Mouse (Mus musculus): Measurements from ENCODE around the gene Btbd18. TPM values are rescaled to one million over a fixed set of nuclear protein-coding genes. Genes with fewer than 3 reads are reported as not detected.

Gene Btbd18
- polyA plus RNA-seq (2015; fragmentation: Nextera tagmentation; extraction: Ambion mirVana): 0.28 and 0.29 TPM in 2 replicates

DNA sequence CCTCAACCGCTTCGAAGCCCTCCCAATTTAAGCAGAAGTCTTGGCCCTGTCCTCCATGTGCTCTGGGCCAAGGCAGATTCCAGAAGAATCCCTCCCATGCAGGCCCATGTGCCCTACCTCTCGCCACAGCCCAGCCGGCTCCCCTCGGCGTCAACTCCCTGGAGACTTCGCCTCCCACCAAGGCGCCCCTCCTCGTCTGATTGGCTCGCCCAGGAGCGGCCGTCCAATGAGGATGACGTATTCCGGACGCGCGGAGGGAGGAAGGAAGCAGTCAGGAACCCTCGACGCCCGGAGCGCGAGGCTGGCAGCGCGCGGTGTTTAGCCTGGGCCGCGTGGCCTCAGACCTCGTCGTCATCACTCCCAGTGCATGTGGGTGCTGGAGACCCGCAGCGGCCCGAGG lies at the start of gene Btbd18:
Gene Btbd18 (plus strand): TSS at position 274 of the 400 bp plus-strand sequence.
- Histone ChIP-seq H3K4me1 (replicated peaks) (no peaks in the 10 kb centered on the region), H3K27me3 (no peaks in the 10 kb centered on the region), H3K4me3 (no peak within 1 kb of the TSS), H3K9ac (no peak within 1 kb of the TSS), H3K9me3 (no peaks in the 10 kb centered on the region), H3K4me2 (no peak within 1 kb of the TSS), H3K27ac (no peak within 1 kb of the TSS), H3K36me3 (no peaks in the 10 kb centered on the region)
- 94% methylated on average over 32 of the region's 32 CpGs for WGBS
- ATAC-seq (ENCODE audit: low FRiP score): no peak

DNA sequence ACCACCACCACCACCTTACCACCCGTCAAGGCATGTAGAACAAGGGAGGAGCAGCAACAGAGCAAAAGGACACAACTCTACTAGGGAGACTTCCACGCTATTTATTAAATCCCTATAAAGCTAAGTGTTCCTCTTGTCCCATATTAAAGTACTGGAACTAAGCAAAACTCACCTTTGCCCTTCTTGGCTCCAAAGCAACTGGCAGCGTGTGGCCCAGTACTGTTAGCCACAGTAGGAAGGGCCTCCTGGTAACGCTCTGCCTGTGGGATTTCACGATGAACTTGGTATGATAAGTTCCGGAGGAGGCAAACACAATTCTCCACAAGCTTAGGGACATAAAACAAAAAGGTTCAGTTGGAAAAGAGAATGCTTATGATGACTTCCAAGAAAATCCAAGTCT lies 46.1 kb upstream of the Btbd18 start:
- Histone ChIP-seq H3K4me1 (replicated peaks) (no peaks in the 10 kb centered on the region), H3K36me3 (peaks cover 86% of the 10 kb centered on the region)

DNA sequence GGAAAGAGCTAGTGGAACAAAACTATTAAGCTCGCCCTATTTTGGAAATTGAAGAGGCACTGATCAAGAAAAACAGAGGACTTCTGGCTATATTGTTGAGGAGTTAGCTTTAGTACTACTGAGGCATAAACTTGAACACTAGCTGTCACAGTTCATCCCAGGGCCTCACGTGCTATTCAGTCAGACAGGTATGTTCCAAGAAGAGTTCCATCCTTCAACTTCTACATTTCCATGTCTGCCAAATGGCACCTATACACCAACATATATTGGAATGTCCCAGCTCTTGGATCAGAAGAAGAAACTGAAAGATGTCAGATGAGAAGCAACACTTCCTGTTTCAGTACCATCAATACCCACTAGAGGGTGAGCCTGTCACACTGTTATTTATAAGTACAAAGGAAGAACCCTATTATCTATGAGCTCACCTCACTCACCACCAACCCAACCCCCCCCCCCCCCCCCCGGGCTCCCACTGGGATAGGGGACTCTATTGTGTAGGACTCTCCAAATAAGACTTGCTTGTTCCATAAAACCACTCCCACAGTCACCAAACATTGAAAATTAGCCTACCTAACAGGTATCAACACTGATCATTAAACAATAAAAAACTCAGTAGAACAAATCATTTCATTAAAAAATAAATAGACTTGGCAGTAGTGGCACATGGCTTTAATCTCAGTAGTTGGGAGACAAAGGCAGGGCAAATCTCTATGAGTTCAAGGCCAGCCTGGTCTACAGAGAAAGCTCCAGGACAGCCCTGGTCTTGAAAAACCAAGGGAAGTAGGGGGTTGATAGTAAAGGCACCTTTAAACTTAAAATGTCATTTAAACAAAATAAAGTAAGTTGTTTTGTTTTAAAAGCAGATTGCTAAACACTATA lies 41.0 kb upstream of the Btbd18 start:
- Histone ChIP-seq H3K36me3 (peaks cover 69% of the 10 kb centered on the region), H3K4me1 (replicated peaks) (no peaks in the 10 kb centered on the region), H3K27me3 (no peaks in the 10 kb centered on the region), H3K4me3 (no peak overlapping the region), H3K4me2 (no peak overlapping the region), H3K9ac (no peak overlapping the region), H3K9me3 (no peaks in the 10 kb centered on the region), H3K27ac (no peak overlapping the region)
- ATAC-seq (ENCODE audit: low FRiP score): peak; percentile 86
- WGBS: 78% methylated on average over 3 of the region's 3 CpGs

More for the DNA sequence above, 46.1 kb upstream of the Btbd18 start:
- no peak overlapping the region for H3K4me2 ChIP-seq
- no peak overlapping the region for H3K9ac ChIP-seq
- ATAC-seq (ENCODE audit: low FRiP score): no peak
- no peak overlapping the region for H3K4me3 ChIP-seq
- H3K27me3 ChIP-seq: no peaks in the 10 kb centered on the region
- 98% methylated on average over 6 of the region's 6 CpGs for WGBS
- no peak overlapping the region for H3K27ac ChIP-seq
- no peaks in the 10 kb centered on the region for H3K9me3 ChIP-seq

DNA sequence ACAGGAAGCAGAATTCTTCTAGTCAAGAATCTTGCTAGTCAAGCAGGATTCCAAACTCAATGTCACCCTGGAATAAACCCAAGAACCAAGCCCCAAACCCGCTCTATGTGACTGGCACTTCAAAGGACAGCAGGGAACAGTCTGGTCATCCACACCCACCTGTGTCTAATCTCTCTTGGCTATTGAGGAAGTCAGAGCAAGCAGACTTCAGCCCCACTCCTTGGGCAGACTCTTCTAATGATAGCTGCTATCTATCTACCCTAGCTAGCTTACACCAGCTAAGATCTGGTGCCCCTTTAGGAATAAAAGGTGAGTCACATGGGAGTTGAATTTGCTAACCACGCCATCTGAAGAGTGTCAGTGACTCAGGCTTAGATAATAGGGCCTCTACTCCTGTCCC lies 40.0 kb upstream of the Btbd18 start:
- no peak overlapping the region for H3K4me3 ChIP-seq
- no peaks in the 10 kb centered on the region for H3K27me3 ChIP-seq
- no peak for ATAC-seq (ENCODE audit: low FRiP score)
- 87% methylated on average over 2 of the region's 2 CpGs for WGBS
- H3K9me3 ChIP-seq: no peaks in the 10 kb centered on the region
- H3K4me2 ChIP-seq: no peak overlapping the region
- peaks cover 59% of the 10 kb centered on the region for H3K36me3 ChIP-seq
- H3K9ac ChIP-seq: no peak overlapping the region
- no peak overlapping the region for H3K27ac ChIP-seq
- H3K4me1 ChIP-seq (replicated peaks): no peaks in the 10 kb centered on the region

DNA sequence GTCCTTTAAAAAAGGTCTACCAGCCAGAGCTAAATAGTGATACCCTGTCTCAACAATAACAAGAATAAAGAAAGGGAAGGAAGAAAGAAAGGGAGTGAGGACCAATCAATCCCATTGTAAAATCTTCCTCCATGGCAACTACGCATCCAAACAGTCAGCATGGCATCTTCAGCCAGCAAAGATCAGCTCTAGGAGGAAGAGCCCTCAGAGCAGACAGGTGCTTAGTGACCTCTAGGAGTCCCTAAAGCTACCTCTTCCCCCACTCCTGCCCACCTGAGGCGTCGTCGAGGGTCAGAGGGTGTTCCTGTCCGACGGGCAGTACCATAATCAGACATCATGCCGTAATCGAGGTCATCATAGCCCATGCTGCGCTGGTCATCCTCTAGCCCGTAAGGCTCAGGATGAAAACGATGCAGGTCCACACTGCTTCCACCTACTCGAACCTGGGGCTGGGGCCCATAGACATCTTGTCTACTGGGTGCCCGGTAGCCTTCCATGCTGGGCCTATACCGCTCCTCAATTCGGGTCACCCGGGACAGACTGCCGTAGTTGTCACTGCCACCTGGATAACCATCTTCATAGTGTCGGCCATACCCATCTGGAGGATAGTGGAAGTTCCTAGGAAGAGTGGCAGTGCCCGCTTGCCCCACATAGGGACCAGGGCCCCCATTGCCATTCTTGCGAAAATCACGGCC lies 39.1 kb upstream of the Btbd18 start:
- Histone ChIP-seq H3K4me2 (no peak overlapping the region), H3K4me3 (no peak overlapping the region), H3K36me3 (peaks cover 57% of the 10 kb centered on the region), H3K27me3 (no peaks in the 10 kb centered on the region), H3K9me3 (no peaks in the 10 kb centered on the region), H3K27ac (no peak overlapping the region), H3K9ac (no peak overlapping the region), H3K4me1 (replicated peaks) (no peaks in the 10 kb centered on the region)
- 97% methylated on average over 21 of the region's 21 CpGs for WGBS
- ATAC-seq (ENCODE audit: low FRiP score): no peak

DNA sequence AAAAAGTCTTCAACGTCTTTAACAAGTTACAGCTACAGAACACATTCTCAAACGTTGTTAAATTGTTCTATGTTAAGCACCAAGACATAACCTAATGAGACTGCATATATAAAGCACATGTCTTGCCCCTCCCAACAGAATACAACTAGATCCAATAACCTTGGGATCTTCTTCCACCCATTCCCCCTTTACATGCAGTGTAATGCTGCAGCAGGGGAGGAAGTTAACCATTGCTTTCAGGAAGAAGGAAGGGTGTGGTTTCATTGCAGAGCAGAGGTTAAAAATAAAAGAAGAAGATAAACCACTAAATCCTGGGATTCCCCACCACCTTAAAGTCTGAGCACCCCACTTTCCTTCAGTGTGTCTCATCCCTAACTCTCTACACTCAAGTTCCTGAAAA lies 36.2 kb upstream of the Btbd18 start:
- Histone ChIP-seq H3K4me3 (no peak overlapping the region), H3K9me3 (no peaks in the 10 kb centered on the region), H3K9ac (no peak overlapping the region), H3K4me2 (no peak overlapping the region), H3K36me3 (peaks cover 37% of the 10 kb centered on the region), H3K27me3 (no peaks in the 10 kb centered on the region), H3K27ac (no peak overlapping the region), H3K4me1 (replicated peaks) (0 out of 2 replicates have a peak, but pooled peaks cover 12% of the 10 kb centered on the region)
- ATAC-seq (ENCODE audit: low FRiP score): no peak
- 86% methylated on average over 2 of the region's 2 CpGs for WGBS

DNA sequence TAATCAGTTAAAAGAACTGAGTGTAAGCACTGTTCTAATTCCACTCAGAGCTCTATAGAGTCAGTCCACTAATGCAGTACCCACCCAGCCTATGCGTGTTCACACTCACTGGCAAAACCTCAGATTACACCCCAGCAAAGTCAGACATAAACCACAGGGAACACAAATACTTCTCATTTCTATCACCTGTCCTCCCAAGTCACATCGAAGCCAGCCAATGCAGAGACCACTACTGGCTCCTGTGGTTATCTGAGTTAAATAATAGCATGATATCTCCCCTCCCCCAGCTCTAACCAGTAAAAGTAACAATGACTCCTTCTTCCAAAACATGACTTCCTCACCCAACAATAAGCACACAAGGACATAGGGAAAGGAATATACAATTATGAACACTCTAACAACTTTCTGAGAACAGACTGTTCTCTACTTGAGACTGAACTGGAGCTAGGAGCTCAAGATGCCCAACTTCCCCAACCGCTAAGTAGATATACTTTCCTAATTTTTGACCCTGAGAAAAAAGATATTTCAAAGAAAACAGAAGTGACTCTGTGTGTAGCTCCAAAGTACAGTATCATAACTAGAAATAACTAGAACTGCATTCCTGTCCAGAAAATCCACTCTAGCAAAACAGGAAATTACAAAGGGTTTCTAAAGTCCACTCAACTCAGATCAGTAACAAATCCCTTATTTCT lies 35.3 kb upstream of the Btbd18 start:
- Histone ChIP-seq H3K9me3 (no peaks in the 10 kb centered on the region), H3K4me1 (replicated peaks) (0 out of 2 replicates have a peak, but pooled peaks cover 12% of the 10 kb centered on the region), H3K4me2 (no peak overlapping the region), H3K27ac (no peak overlapping the region), H3K36me3 (peaks cover 37% of the 10 kb centered on the region), H3K27me3 (no peaks in the 10 kb centered on the region), H3K4me3 (no peak overlapping the region), H3K9ac (no peak overlapping the region)
- ATAC-seq (ENCODE audit: low FRiP score): no peak
- 94% methylated on average over 3 of the region's 3 CpGs for WGBS

DNA sequence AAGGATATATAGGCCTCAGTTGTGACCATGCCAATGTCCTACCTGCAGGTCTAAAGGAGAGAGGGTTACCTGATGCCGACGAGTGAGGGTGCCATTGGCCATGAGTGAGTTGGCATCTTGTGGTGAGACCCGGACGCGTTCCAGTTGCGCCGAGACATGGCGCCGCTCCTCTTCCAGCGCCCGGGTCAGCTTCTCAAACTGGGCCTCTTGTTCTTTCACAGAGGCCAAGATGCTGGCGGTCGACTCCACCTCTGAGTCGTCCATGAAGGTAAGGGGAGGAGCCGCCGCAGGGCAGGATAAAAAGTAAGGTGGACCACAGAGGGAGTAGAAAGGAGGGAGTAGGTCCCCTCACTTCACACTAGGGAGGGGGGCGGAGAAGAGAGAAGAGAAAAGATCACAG lies 34.7 kb upstream of the Btbd18 start:
- no peak for ATAC-seq (ENCODE audit: low FRiP score)
- Histone ChIP-seq H3K4me3 (no peak overlapping the region), H3K4me2 (no peak overlapping the region), H3K9me3 (no peaks in the 10 kb centered on the region), H3K27me3 (no peaks in the 10 kb centered on the region), H3K27ac (no peak overlapping the region), H3K36me3 (peaks cover 30% of the 10 kb centered on the region), H3K9ac (no peak overlapping the region), H3K4me1 (replicated peaks) (0 out of 2 replicates have a peak, but pooled peaks cover 12% of the 10 kb centered on the region)
- WGBS: 96% methylated on average over 17 of the region's 17 CpGs

DNA sequence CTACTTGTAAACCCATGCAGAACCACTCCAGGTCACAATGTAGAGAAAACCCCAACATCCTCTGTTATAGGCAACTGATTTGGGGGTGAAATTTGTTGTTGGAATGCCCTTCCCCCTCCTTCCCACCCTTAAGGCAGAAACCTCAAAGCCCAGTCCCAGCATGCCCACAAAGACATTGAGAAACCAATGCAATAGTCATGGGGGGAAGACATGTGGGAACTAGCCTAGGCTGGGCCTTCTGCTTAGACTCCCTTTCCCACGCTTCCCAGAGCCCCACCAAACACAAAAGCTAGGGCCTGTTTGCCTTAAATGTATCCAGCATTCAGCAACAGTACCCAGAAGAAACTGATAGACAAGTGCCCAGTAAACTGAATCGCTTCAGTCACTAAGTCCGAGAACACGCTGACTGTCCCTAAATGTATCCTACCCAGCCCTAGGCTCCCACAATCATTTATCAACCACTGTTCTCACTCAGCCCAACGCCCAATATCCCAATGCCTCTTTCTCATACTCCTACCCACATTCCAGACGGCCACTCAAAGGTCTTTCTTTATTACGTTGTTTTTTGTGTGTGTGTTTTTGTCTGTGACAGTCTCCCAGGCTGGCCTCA lies 32.4 kb upstream of the Btbd18 start:
- Histone ChIP-seq H3K9ac (no peak overlapping the region), H3K27ac (no peak overlapping the region), H3K36me3 (peaks cover 12% of the 10 kb centered on the region; the same call in 1 of the 2 replicates), H3K9me3 (no peaks in the 10 kb centered on the region), H3K4me1 (replicated peaks) (0 out of 2 replicates have a peak, but pooled peaks cover 12% of the 10 kb centered on the region), H3K4me2 (no peak overlapping the region), H3K27me3 (no peaks in the 10 kb centered on the region), H3K4me3 (no peak overlapping the region)
- WGBS: 65% methylated on average over 7 of the region's 7 CpGs
- ATAC-seq (ENCODE audit: low FRiP score): no peak

DNA sequence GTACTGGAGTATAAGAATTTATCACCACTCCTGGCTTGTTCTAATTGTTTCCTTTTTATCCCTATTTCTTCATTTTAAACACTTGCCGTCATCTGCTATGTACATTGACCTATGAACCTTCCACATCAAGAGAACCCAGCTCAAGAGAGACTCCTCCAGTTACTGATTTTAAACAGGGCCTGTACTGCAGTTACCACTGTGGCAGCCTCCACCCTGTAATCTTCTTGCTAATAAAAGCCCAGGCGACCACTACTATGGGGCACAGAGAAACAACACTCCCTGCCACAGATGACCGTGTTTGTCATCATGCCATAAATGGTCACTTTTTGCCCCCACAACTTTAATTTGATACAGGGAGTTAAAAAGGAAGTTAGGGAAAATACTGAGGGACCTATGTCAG lies 31.8 kb upstream of the Btbd18 start:
- no peak overlapping the region for H3K9ac ChIP-seq

DNA sequence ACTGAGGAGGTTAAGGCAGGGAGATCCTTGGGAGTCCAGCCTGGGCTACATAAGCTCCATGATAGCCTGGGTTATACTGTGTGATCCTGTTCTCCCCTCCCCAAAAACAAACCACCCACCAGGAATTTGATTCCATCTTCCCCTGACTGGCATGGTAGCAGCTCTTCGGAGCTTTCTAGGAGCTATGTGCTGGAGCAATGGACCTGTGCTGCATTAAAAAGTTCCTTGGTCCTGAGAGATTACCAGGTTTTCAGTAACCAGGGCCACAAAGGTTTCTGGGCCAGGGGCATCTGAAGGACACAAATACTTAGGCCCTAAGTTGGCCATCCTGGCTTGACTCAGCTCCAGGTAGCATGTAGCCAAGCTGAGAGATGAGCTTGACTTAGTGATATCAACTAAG lies 26.9 kb upstream of the Btbd18 start:
- Histone ChIP-seq H3K4me3 (no peak overlapping the region), H3K27ac (no peak overlapping the region), H3K9me3 (no peaks in the 10 kb centered on the region), H3K4me2 (no peak overlapping the region), H3K4me1 (replicated peaks) (peaks cover 45% of the 10 kb centered on the region), H3K9ac (no peak overlapping the region), H3K27me3 (no peaks in the 10 kb centered on the region), H3K36me3 (no peaks in the 10 kb centered on the region)
- WGBS: 97% methylated on average over 1 of the region's 1 CpGs
- ATAC-seq (ENCODE audit: low FRiP score): no peak

More for the DNA sequence above, 31.8 kb upstream of the Btbd18 start:
- ATAC-seq (ENCODE audit: low FRiP score): no peak
- 58% methylated on average over 3 of the region's 3 CpGs for WGBS
- H3K9me3 ChIP-seq: no peaks in the 10 kb centered on the region
- 0 out of 2 replicates have a peak, but pooled peaks cover 12% of the 10 kb centered on the region for H3K4me1 ChIP-seq (replicated peaks)
- H3K4me2 ChIP-seq: no peak overlapping the region
- no peaks in the 10 kb centered on the region for H3K27me3 ChIP-seq
- no peak overlapping the region for H3K27ac ChIP-seq
- H3K36me3 ChIP-seq: peaks cover 10% of the 10 kb centered on the region; the same call in 1 of the 2 replicates
- no peak overlapping the region for H3K4me3 ChIP-seq

DNA sequence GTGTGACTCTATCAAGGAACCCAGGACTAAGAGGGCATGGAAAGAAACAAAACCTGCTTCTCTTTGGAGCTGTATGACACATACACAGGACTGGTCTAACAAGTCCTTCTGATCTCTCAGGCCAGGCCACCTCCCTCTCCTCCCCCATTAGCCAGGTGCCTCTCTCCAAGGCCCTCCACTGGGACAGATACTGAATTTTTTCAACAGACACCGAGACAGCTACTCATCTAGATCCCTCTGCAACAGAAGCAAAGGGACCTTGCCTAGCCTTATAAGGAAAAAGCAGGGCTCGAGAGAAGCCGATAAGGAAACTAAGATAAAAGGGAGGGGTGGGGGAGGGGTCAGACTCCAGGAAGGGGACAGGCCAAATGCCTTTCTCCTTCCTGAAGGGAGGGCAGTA lies 25.9 kb upstream of the Btbd18 start:
- Histone ChIP-seq H3K4me1 (replicated peaks) (peaks cover 49% of the 10 kb centered on the region), H3K27me3 (no peaks in the 10 kb centered on the region), H3K9me3 (no peaks in the 10 kb centered on the region), H3K36me3 (no peaks in the 10 kb centered on the region), H3K27ac (peak overlapping the region; percentile 62; the same call in 1 of the 2 replicates), H3K9ac (no peak overlapping the region), H3K4me3 (no peak overlapping the region), H3K4me2 (no peak overlapping the region)
- ATAC-seq (ENCODE audit: low FRiP score): no peak
- WGBS: 11% methylated on average over 3 of the region's 3 CpGs

All from hindbrain, embryonic 13.5 days (tissue).